17 mouse cellular contexts compared by ENCODE assay signal in genomic region chr10:8912213-8912612, GRCm38 (mm10). TPM values are rescaled to one million over a fixed set of nuclear protein-coding genes. Genes with fewer than 3 reads are reported as not detected.
DNase-seq lines count a peak whose midpoint lies in the region; ATAC-seq and TF ChIP-seq lines count a peak whose summit lies in the region.
"Had no signal": no experiment of that assay in that cellular context is flagged by ENCODE, and none has a peak within 500 bp of the region (broad histone marks: within the 10 kb centered on the region; RNA-seq: fewer than 3 reads in every experiment).

No protein-coding gene starts in this region.

- H3K9ac ChIP-seq in kidney, embryonic 16.5 days (replicated peaks; ENCODE audit: low read length) = no peak overlapping the region
- no peak overlapping the region for H3K9ac ChIP-seq in forebrain, embryonic 11.5 days (ENCODE audit: low read length)
- H3K9ac ChIP-seq: forebrain, postnatal 0 days; hindbrain, embryonic 15.5 days; midbrain, embryonic 15.5 days; neural tube, embryonic 12.5 days; stomach, embryonic 15.5 days had no signal

- H3K27me3 ChIP-seq in kidney, embryonic 16.5 days (ENCODE audit: insufficient read depth, low read length) = no peaks in the 10 kb centered on the region
- H3K27me3 ChIP-seq in spleen, adult 2 months (ENCODE audit: control insufficient read depth, insufficient read depth, low read length) = no peaks in the 10 kb centered on the region
- H3K27me3 ChIP-seq in splenic B cell, adult 2 months (ENCODE audit: control insufficient read depth, insufficient read depth, low read length, poor library complexity, severe bottlenecking) = no peaks in the 10 kb centered on the region
- H3K27me3 ChIP-seq in forebrain, embryonic 11.5 days (ENCODE audit: control insufficient read depth, insufficient read depth, low read length) = no peaks in the 10 kb centered on the region
- H3K27me3 ChIP-seq: hindbrain, embryonic 15.5 days; midbrain, embryonic 15.5 days; neural tube, embryonic 12.5 days; stomach, embryonic 15.5 days had no signal

- peaks cover 14% of the 10 kb centered on the region for H3K4me1 ChIP-seq in kidney, embryonic 16.5 days (ENCODE audit: insufficient read depth, low read length)
- H3K4me1 ChIP-seq in spleen, adult 2 months (ENCODE audit: control insufficient read depth, insufficient read depth, insufficient read length) = no peaks in the 10 kb centered on the region; the same call in 1 of the 2 replicates
- H3K4me1 ChIP-seq in forebrain, embryonic 11.5 days (replicated peaks; ENCODE audit: control insufficient read depth, insufficient read depth, low read length) = no peaks in the 10 kb centered on the region
- H3K4me1 ChIP-seq: embryonic facial prominence, embryonic 10.5 days; midbrain, embryonic 15.5 days; stomach, embryonic 15.5 days had no signal

- H3K27ac ChIP-seq in gastrocnemius, adult 2 months = peak overlapping the region; percentile 20; the same call in 1 of the 2 replicates
- H3K27ac ChIP-seq in kidney, embryonic 16.5 days (ENCODE audit: low read length) = peak overlapping the region; percentile 19
- 0 out of 2 replicates have a peak overlapping the region, but pooled peaks have one; percentile 18 for H3K27ac ChIP-seq in spleen, adult 2 months (ENCODE audit: insufficient read depth, low read length)
- H3K27ac ChIP-seq in forebrain, embryonic 11.5 days (ENCODE audit: low read depth, low read length) = no peak overlapping the region
- H3K27ac ChIP-seq: embryonic facial prominence, embryonic 10.5 days; hindbrain, embryonic 15.5 days; layer of hippocampus, adult 2 months; midbrain, embryonic 15.5 days; neural tube, embryonic 12.5 days; stomach, embryonic 15.5 days had no signal

- no peak for TF ChIP-seq POLR2A in spleen, adult 2 months (IDR thresholded peaks at IDR 0.05; ENCODE audit: low read depth, low read length)

- 53% methylated on average over 4 of the region's 4 CpGs for WGBS in kidney, embryonic 16.5 days
- WGBS in spleen, adult 2 months = 20% methylated on average over 4 of the region's 4 CpGs
- WGBS in forebrain, embryonic 11.5 days = 87% methylated on average over 4 of the region's 4 CpGs

- H3K4me2 ChIP-seq in kidney, embryonic 16.5 days (replicated peaks; ENCODE audit: low read depth, low read length) = no peak overlapping the region
- H3K4me2 ChIP-seq in forebrain, embryonic 11.5 days (ENCODE audit: low read depth, low read length, severe bottlenecking) = no peak overlapping the region
- H3K4me2 ChIP-seq: hindbrain, embryonic 15.5 days; midbrain, embryonic 15.5 days; neural tube, embryonic 12.5 days; stomach, embryonic 15.5 days had no signal

- no peak for DNase-seq in gastrocnemius, adult 2 months
- DNase-seq in gastrocnemius, adult 18-20 months (ENCODE audit: low spot score) = no peak
- no peak for DNase-seq in kidney, postnatal 36 days
- DNase-seq in spleen, adult 2 months (ENCODE audit: low read depth in 1 of 2, low spot score in 2 of 2) = no peak
- DNase-seq in spleen, adult 12 weeks (ENCODE audit: low spot score) = no peak
- DNase-seq in splenic B cell, adult 2 months (ENCODE audit: low read depth, low spot score) = peak; percentile 31
- no peak for DNase-seq in forebrain, embryonic 11.5 days (ENCODE audit: low spot score)
- DNase-seq: cerebellum, adult 9-10 months; forebrain, postnatal 0 days had no signal

- ATAC-seq in kidney, embryonic 16.5 days (ENCODE audit: low FRiP score, low TSS enrichment) = no peak
- no peak for ATAC-seq in forebrain, embryonic 11.5 days (replicated peaks; ENCODE audit: low FRiP score)
- ATAC-seq: forebrain, postnatal 0 days; midbrain, embryonic 15.5 days had no signal

- H3K9me3 ChIP-seq in kidney, embryonic 16.5 days (ENCODE audit: low read length) = no peaks in the 10 kb centered on the region
- H3K9me3 ChIP-seq in forebrain, embryonic 11.5 days (ENCODE audit: control insufficient read depth, low read length) = no peaks in the 10 kb centered on the region
- H3K9me3 ChIP-seq: embryonic facial prominence, embryonic 10.5 days; hindbrain, embryonic 15.5 days; midbrain, embryonic 15.5 days; neural tube, embryonic 12.5 days; stomach, embryonic 15.5 days had no signal

- intact Hi-C loops in gastrocnemius, adult 2 months (cut with DNase I) = no loop called here

- H3K4me3 ChIP-seq in gastrocnemius, adult 2 months = no peak overlapping the region
- no peak overlapping the region for H3K4me3 ChIP-seq in kidney, embryonic 16.5 days (ENCODE audit: low read length)
- H3K4me3 ChIP-seq in spleen, adult 2 months (ENCODE audit: extremely low read depth, insufficient read depth, insufficient read length) = no peak overlapping the region
- H3K4me3 ChIP-seq in forebrain, embryonic 11.5 days (ENCODE audit: low read depth, low read length) = no peak overlapping the region
- H3K4me3 ChIP-seq: embryonic facial prominence, embryonic 10.5 days; erythroblast, embryonic 14.5 days; hindbrain, embryonic 15.5 days; layer of hippocampus, adult 2 months; midbrain, embryonic 15.5 days; neural tube, embryonic 12.5 days; stomach, embryonic 15.5 days had no signal

- TF ChIP-seq CTCF in gastrocnemius, adult 2 months (IDR thresholded peaks at IDR 0.05) = no peak
- no peak for TF ChIP-seq CTCF in spleen, adult 2 months (IDR thresholded peaks at IDR 0.05; ENCODE audit: extremely low read depth, insufficient read depth, insufficient read length, insufficient replicate concordance)

- H3K36me3 ChIP-seq in kidney, embryonic 16.5 days (ENCODE audit: insufficient read depth, low read length) = no peaks in the 10 kb centered on the region
- H3K36me3 ChIP-seq in spleen, adult 2 months (ENCODE audit: control insufficient read depth, insufficient read depth, low read length) = no peaks in the 10 kb centered on the region
- no peaks in the 10 kb centered on the region for H3K36me3 ChIP-seq in splenic B cell, adult 2 months (ENCODE audit: control insufficient read depth, insufficient read depth, low read length, poor library complexity, severe bottlenecking)
- H3K36me3 ChIP-seq in forebrain, embryonic 11.5 days (ENCODE audit: control insufficient read depth, insufficient read depth, low read length) = no peaks in the 10 kb centered on the region
- H3K36me3 ChIP-seq: embryonic facial prominence, embryonic 10.5 days; hindbrain, embryonic 15.5 days; midbrain, embryonic 15.5 days; neural tube, embryonic 12.5 days; stomach, embryonic 15.5 days had no signal

RNA-seq across cellular contexts. Expression of gene Sash1, which starts 26.3 kb away (rescaled TPM):
- 10 to 100 TPM; 10.6 to 17.9 TPM for total RNA-seq in gastrocnemius, adult 2 months (2021)
- total RNA-seq in gastrocnemius, adult 18-20 months (2021) = 10 to 100 TPM; 12.3 to 15.8 TPM
- 3.1 and 3.9 TPM in 2 replicates for polyA plus RNA-seq in kidney, embryonic 16.5 days (2015; fragmentation: Nextera tagmentation; extraction: Ambion mirVana)
- polyA plus RNA-seq in spleen, adult 2 months (2012; rRNA removed) = 9.8 and 12.5 TPM in 2 replicates
- 2.2 and 4.5 TPM in 2 replicates for polyA plus RNA-seq in forebrain, embryonic 11.5 days (2014; fragmentation: Nextera tagmentation; extraction: Ambion mirVana)
